Comparison of ENCODE assay signal across 9 mouse cellular contexts in the genomic region with DNA sequence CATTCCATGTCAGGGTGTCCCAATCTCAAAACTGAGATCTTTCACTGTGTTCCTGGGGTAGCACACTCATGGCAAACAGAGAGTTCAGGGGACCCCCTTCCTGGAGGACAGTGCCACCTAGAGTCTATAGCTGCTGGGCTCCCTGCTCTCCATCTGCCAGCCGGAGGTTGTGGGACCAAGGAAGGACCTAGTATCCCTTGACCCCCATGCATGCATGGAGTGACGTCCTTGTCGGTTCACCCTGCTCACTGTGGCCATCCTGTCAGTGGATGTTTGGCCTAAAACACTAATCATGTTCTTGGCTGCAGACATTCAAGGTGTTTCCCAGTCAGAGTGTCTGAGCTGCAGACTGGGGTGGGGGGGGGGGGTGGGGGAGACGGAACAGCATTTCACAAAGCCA. TPM values are rescaled to one million over a fixed set of nuclear protein-coding genes. Genes with fewer than 3 reads are reported as not detected.
DNase-seq lines count a peak whose midpoint lies in the region; ATAC-seq and TF ChIP-seq lines count a peak whose summit lies in the region.
"Had no signal": no experiment of that assay in that cellular context is flagged by ENCODE, and none has a peak within 500 bp of the region (broad histone marks: within the 10 kb centered on the region; RNA-seq: fewer than 3 reads in every experiment).

No protein-coding gene starts in this region.

- no peak overlapping the region for H3K27ac ChIP-seq in hindbrain, embryonic 11.5 days (ENCODE audit: low read depth, low read length)
- H3K27ac ChIP-seq in hindbrain, embryonic 14.5 days: no peak overlapping the region
- peak overlapping the region; percentile 71 for H3K27ac ChIP-seq in gastrocnemius, adult 2 months
- no peak overlapping the region for H3K27ac ChIP-seq in midbrain, embryonic 15.5 days
- H3K27ac ChIP-seq: hindbrain, embryonic 15.5 days had no signal

- H3K27me3 ChIP-seq in hindbrain, embryonic 11.5 days (ENCODE audit: control insufficient read depth, insufficient read depth, low read length): no peaks in the 10 kb centered on the region
- H3K27me3 ChIP-seq in hindbrain, embryonic 14.5 days (ENCODE audit: control insufficient read depth, insufficient read depth, low read length): no peaks in the 10 kb centered on the region
- H3K27me3 ChIP-seq in midbrain, embryonic 15.5 days (replicated peaks): no peaks in the 10 kb centered on the region
- H3K27me3 ChIP-seq: hindbrain, embryonic 15.5 days had no signal

- no peaks in the 10 kb centered on the region for H3K9me3 ChIP-seq in hindbrain, embryonic 11.5 days (ENCODE audit: control insufficient read depth, low read length)
- 0 out of 2 replicates have a peak, but pooled peaks cover 6% of the 10 kb centered on the region for H3K9me3 ChIP-seq in hindbrain, embryonic 14.5 days (ENCODE audit: control insufficient read depth, low read length)
- 0 out of 2 replicates have a peak, but pooled peaks cover 2% of the 10 kb centered on the region for H3K9me3 ChIP-seq in midbrain, embryonic 15.5 days
- H3K9me3 ChIP-seq: hindbrain, embryonic 15.5 days had no signal

- no peak overlapping the region for H3K4me3 ChIP-seq in hindbrain, embryonic 11.5 days (ENCODE audit: low read depth, low read length)
- H3K4me3 ChIP-seq in hindbrain, embryonic 14.5 days (replicated peaks; ENCODE audit: low read length): no peak overlapping the region
- peak overlapping the region; percentile 33; the same call in 1 of the 2 replicates for H3K4me3 ChIP-seq in gastrocnemius, adult 2 months
- H3K4me3 ChIP-seq in midbrain, embryonic 15.5 days: no peak overlapping the region
- H3K4me3 ChIP-seq: hindbrain, embryonic 15.5 days had no signal

- no peak for ATAC-seq in hindbrain, embryonic 11.5 days (ENCODE audit: low FRiP score)
- no peak for ATAC-seq in hindbrain, embryonic 14.5 days (ENCODE audit: low FRiP score)
- ATAC-seq in CD4-positive, CD25-positive, alpha-beta regulatory T cell, adult 4 months: no peak
- no peak for ATAC-seq in midbrain, embryonic 15.5 days (replicated peaks)

- DNase-seq in hindbrain, embryonic 11.5 days (ENCODE audit: low spot score): peak; percentile 11
- DNase-seq in hindbrain, embryonic 14.5 days (ENCODE audit: low spot score): no peak
- DNase-seq in A20 (ENCODE audit: low read depth, low spot score): peak; percentile 14
- peak; percentile 45 for DNase-seq in adrenal gland, adult 8-10 months
- DNase-seq in gastrocnemius, adult 2 months: peak; percentile 68
- DNase-seq in layer of hippocampus, postnatal 14 days (ENCODE audit: low spot score in 2 of 2): peak; percentile 46 to 57

- H3K4me1 ChIP-seq in hindbrain, embryonic 11.5 days (replicated peaks; ENCODE audit: control insufficient read depth, insufficient read depth, low read length): no peaks in the 10 kb centered on the region
- H3K4me1 ChIP-seq in hindbrain, embryonic 14.5 days (replicated peaks; ENCODE audit: control insufficient read depth, insufficient read depth, low read length): no peaks in the 10 kb centered on the region
- H3K4me1 ChIP-seq in midbrain, embryonic 15.5 days: no peaks in the 10 kb centered on the region
- H3K4me1 ChIP-seq: hindbrain, embryonic 15.5 days had no signal

- H3K4me2 ChIP-seq in hindbrain, embryonic 11.5 days (replicated peaks; ENCODE audit: low read depth, low read length): no peak overlapping the region
- H3K4me2 ChIP-seq in hindbrain, embryonic 14.5 days (replicated peaks): no peak overlapping the region
- H3K4me2 ChIP-seq in midbrain, embryonic 15.5 days: no peak overlapping the region
- H3K4me2 ChIP-seq: hindbrain, embryonic 15.5 days had no signal

- WGBS in hindbrain, embryonic 11.5 days: 58% methylated on average over 4 of the region's 4 CpGs
- 56% methylated on average over 4 of the region's 4 CpGs for WGBS in hindbrain, embryonic 14.5 days
- 68% methylated on average over 4 of the region's 4 CpGs for WGBS in midbrain, embryonic 15.5 days

- no peak overlapping the region for H3K9ac ChIP-seq in hindbrain, embryonic 11.5 days (ENCODE audit: low read depth, low read length)
- H3K9ac ChIP-seq in hindbrain, embryonic 14.5 days: no peak overlapping the region
- no peak overlapping the region for H3K9ac ChIP-seq in midbrain, embryonic 15.5 days
- H3K9ac ChIP-seq: hindbrain, embryonic 15.5 days had no signal

- TF ChIP-seq CTCF in gastrocnemius, adult 2 months (IDR thresholded peaks at IDR 0.05): peak; percentile 84

- intact Hi-C loops in gastrocnemius, adult 2 months (cut with DNase I): loop anchor here (1.0 kb wide), 2 partner anchors 93 to 135 kb away; no protein-coding TSS in a partner anchor

- H3K36me3 ChIP-seq in hindbrain, embryonic 11.5 days (ENCODE audit: control insufficient read depth, insufficient read depth, low read length): no peaks in the 10 kb centered on the region
- H3K36me3 ChIP-seq in hindbrain, embryonic 14.5 days (replicated peaks; ENCODE audit: control insufficient read depth, insufficient read depth): no peaks in the 10 kb centered on the region
- no peaks in the 10 kb centered on the region for H3K36me3 ChIP-seq in midbrain, embryonic 15.5 days (replicated peaks)
- H3K36me3 ChIP-seq: hindbrain, embryonic 15.5 days had no signal

RNA-seq across cellular contexts. Expression of gene 1700029H14Rik, which starts 14.0 kb away (rescaled TPM):
- not detected in 2 replicates for polyA plus RNA-seq in hindbrain, embryonic 11.5 days (2014; fragmentation: Nextera tagmentation; extraction: Ambion mirVana)
- not detected in 2 replicates for polyA plus RNA-seq in hindbrain, embryonic 14.5 days (2014; fragmentation: Nextera tagmentation; extraction: Ambion mirVana)
- not detected for total RNA-seq in adrenal gland, adult 8-10 months (2022)
- not detected for total RNA-seq in gastrocnemius, adult 2 months (2021)
- total RNA-seq in layer of hippocampus, postnatal 14 days (2021): 1 to 10 TPM in 1 of 2 experiments, under 1 TPM in 1; 0.41 to 1.3 TPM
- polyA plus RNA-seq in CD4-positive, CD25-positive, alpha-beta regulatory T cell, adult 4 months (2017; shearing (Covaris generic)): under 1 TPM in 1 of 2 experiments, not detected in 1; 0.30 TPM
- not detected in 2 replicates for polyA plus RNA-seq in midbrain, embryonic 15.5 days (2015; fragmentation: Nextera tagmentation; extraction: Ambion mirVana)
- polyA plus RNA-seq: hindbrain, embryonic 15.5 days had no signal

RNA-seq across cellular contexts. Expression of gene Gas6, which starts 53.9 kb away (rescaled TPM):
- polyA plus RNA-seq in hindbrain, embryonic 11.5 days (2014; fragmentation: Nextera tagmentation; extraction: Ambion mirVana): 5.9 and 9.8 TPM in 2 replicates
- 34.7 and 36.2 TPM in 2 replicates for polyA plus RNA-seq in hindbrain, embryonic 14.5 days (2014; fragmentation: Nextera tagmentation; extraction: Ambion mirVana)
- 1,000 to 10,000 TPM in 1 of 4 experiments, 100 to 1,000 TPM in 3; 130 to 1,084 (median 297) TPM for total RNA-seq in adrenal gland, adult 8-10 months (2022)
- total RNA-seq in gastrocnemius, adult 2 months (2021): 10 to 100 TPM; 63.4 to 87.3 TPM
- 100 to 1,000 TPM; 104 to 115 TPM for total RNA-seq in layer of hippocampus, postnatal 14 days (2021)
- polyA plus RNA-seq in CD4-positive, CD25-positive, alpha-beta regulatory T cell, adult 4 months (2017; shearing (Covaris generic)): not detected
- 36.8 and 42.7 TPM in 2 replicates for polyA plus RNA-seq in midbrain, embryonic 15.5 days (2015; fragmentation: Nextera tagmentation; extraction: Ambion mirVana)
